Mouse (Mus musculus): ENCODE data around the gene Ipcef1.

Ipcef1 gene

DNA sequence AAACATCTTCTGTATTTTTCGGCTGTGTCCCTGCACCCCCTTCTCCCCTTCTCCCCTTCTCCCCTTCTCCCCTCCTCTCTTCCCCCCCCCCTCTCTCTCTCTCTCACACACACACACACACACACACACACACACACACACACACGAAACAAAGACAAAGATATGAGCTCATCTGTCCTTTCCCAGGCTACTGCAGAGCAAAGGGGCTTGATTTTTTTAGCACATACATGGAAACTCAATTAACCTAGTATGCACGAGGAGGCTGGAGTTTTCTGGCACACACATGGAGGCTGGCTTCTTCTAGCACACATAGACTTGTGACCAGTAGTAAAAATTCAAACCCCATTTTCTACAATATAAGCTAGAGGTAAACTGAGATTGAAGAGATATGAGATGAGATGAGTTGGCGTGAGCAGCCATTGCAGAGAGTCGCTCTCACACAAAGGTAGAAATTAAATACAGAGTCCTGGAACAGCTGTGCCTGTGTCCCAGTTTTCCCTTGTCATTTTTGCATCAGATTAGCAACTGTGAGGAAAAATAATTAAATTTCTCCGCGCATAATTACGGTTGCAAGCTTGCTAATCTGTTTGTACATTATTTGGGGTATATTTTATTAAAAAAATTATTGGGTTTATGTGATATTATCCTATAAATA lies 84.6 kb downstream of the Ipcef1 start:
- no peak for DNase-seq (ENCODE audit: low spot score)

DNA sequence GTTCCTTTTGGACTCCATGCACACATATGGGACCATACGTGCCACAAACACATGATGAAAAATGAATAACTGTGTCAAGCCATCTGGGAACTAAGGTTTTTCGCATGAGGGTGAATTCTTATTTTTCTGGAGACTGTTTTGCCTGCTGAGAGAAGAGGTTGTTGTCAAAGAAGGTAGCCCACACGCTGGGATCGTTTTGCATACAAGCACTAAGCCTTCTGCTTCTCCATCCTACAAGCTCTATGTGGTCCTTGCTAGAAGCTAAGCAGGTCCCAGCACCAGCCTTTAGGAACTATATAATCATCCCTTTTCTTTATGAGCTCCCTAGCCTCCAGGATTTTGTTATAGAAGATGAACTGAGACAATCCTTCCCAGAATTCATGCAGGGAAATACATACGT lies 93.5 kb downstream of the Ipcef1 start:
- no peak for DNase-seq (ENCODE audit: low spot score)

DNA sequence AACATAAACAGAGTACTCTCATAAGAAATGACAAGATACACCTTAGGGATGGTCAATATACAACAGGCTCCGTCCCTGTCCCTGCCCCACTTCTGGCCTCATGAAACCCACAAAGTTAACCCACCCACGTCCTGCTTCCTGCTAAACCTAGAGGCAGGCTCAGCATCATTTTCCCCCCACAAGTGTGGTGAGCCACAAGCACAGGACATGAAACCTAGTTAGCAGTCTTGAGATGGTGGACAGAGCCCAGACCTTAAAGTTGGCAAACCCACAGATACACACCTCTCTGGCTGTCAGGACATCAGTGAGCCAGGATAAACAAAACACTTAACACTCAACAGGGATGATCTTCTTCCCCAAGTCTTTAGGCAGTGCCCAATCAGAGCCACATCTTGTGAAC lies 95.9 kb downstream of the Ipcef1 start:
- DNase-seq (ENCODE audit: low spot score): no peak

DNA sequence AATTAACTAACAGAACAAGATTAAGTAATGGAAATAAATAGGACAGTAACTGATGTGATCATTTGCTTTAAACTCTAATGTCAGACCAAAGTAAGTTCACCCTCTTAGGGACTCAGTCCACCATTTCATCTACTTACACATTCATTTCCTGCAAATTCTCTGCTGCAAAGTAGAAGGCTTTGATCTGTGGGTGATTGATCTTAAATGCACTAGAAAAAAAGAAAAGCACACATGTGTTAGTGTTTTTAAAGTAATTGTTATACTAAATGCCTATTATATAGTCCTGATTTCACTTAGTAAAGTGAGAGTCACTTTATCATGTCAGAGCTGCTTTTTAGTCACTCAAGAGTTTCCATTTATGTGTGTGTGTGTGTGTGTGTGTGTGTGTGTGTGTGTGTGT lies 97.7 kb downstream of the Ipcef1 start:
- DNase-seq (ENCODE audit: low spot score): no peak

DNA sequence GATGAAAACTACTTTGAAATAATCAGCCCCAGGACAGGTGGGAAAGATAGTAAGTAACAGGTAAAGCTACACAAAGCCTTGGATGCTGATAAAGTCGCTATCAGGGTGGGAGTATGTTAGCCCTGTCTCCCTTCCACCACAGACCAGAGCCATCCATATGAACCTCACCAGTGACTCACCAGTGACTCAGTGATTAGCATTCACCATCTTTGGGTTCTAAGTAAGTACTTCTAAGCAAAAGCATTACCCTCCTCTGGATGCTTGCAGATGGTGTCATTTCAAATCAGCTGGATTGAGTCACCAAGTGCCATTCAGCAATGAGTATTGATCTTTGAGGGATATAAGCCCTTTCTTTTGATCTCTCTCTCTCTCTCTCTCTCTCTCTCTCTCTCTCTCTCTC lies 99.2 kb downstream of the Ipcef1 start:
- no peak for DNase-seq (ENCODE audit: low spot score)

DNA sequence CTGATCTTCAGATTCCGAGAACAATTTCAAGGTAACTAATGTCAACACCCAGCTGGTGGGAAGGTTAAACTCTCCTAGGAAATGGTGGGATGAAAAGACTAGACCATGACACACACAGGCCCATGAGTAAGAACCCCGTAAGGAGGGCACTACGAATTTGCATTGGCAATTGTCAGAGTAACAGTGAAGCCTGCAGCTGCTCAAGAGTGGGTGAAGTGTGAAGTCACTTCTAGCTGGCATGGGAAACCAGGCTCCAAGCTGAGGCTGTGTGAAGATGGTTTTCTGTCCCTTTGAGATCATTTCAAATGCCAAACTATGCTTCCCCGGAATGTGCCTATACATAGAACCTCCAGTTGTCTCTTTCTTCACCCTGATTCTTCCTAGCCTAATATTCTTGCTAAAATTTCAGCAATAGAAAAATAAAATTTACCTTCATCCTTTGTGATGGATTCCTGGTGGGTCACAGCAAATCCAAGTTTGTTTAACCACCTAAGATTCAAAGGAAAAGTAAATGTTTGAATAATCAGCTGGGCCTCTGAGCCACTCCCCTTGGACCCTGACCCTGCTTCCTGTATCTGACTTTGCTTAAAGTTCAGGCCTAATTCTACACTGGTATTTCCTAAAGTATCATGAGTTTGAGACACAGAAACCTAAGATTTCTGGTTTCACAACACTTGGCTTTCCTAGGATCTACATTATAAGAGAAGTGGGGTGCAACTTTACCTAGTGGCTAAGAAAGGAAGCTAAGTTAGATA lies 115.4 kb downstream of the Ipcef1 start:
- DNase-seq (ENCODE audit: low spot score): no peak

DNA sequence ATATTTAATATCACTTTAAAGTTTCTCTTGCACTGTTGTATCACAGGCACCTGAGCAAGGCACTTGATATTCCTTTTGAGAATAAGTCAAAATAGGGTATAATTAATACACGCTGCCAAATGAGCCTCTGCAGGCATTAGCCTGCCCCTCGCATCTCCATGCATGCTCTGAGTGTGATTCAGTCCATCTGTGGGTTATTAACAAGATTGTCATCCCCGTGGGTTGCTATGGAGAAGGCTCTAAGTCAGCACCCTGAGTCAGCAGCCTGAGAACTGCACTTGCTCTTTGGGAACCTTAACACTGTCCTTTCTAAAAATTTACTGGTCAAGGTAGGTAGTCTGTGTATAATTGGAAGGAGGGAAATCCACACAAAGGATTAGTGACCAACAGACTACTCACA lies 117.5 kb downstream of the Ipcef1 start:
- no peak for DNase-seq (ENCODE audit: low spot score)

DNA sequence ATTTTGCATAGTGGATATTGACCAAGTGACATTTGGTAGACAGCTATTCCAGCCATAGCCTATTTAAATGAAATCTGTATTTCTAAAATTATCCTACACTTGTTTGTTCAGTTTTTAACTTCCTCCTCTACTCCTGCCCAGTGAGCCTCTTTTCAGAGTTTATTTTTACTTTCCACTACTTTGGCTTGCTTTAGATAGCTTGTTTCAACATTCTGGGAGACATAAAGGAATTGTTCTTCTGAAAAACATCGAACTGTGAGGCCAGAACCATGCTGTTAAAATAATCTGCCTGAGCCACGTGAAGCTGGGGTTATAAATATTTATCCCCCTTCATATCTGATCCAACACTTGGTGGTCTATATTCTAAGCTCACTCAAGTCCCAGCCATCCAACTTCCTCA lies 121.4 kb downstream of the Ipcef1 start:
- DNase-seq (ENCODE audit: low spot score): no peak

DNA sequence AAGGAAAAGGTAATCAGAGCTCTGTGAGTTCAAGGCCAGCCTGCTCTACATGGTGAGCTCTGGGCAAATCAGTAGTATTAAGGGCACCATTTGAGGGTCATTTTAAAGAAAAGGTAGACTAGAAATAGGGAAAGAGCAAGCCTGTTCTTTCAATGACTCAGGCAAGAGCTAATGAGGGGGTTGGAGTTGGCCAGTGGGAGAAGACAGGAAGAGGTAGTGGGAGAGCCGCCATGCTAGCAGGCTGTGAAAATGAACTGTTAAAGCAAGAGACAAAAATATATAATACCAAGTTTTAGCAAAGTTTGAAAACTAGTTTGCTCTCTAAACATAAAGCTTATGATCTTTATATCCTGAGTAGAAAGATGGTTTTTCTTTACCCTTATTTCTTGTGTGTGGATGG lies 121.9 kb downstream of the Ipcef1 start:
- no peak for DNase-seq (ENCODE audit: low spot score)

DNA sequence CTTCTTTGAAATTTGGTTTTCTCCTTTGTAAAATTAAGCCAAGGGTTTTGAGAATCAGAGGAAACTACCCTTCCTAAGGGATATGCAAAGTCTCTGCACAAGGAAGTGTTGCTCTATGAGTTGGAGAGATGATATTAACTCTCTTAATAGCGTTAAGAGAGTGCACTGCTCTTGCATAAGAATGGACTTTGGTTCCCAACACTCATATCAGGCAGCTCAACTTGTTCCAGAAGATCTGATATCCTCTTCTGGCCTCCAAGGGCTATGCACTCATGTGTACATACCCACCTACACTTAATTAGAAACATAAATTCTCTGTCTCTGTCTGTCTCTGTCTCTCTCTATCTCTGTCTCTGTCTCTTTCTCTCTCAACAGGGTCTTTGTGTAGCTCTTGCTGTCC lies 123.4 kb downstream of the Ipcef1 start:
- no peak for DNase-seq (ENCODE audit: low spot score)

DNA sequence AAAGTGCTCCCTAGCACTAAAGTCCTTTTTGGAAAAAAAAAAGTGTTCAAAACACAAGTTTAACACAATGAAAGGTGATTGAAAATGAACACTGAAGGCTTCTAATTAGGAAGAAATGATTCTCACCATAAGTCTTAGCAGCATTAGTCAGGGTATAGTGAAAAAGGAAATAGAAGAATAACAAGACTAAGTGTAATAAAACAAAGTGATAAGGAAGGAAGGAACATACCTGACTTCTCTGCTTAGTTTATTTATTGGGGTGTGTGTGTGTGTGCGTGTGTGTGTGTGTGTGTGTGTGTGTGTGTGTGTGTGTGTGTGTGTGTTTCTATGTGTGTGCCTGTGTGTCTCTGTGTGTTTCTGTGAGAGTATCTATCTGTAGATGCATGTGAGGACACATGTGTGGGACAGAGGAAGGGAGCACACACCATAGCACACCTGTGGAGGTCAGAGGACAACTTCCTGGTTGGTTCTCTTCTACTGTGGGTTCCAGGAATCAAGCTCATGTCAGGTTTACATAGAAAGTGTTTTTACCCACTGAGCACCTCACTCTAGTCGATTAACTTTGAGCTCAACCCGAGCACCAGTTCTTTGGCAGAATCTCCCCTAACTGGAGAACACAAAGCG lies 124.6 kb downstream of the Ipcef1 start:
- DNase-seq (ENCODE audit: low spot score): no peak

DNA sequence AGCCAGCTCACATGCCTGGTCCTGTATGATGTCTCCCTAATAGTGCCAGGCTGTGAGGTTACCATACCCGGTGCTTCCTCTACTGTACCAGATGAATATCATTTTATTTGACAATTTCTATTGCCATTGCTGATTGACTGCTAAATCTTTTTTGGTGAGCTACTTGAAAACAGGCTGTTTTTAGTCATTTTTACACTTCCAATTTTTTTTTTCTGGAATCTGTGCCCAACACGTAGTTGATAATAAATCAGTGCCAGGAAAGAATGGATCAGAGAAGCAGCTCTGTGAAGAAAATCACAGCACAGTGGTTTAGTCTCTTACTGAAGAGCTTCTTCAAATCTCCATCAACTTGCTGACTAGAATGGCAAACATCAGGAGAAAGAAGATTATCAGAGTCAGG lies 125.6 kb downstream of the Ipcef1 start:
- no peak for DNase-seq (ENCODE audit: low spot score)

DNA sequence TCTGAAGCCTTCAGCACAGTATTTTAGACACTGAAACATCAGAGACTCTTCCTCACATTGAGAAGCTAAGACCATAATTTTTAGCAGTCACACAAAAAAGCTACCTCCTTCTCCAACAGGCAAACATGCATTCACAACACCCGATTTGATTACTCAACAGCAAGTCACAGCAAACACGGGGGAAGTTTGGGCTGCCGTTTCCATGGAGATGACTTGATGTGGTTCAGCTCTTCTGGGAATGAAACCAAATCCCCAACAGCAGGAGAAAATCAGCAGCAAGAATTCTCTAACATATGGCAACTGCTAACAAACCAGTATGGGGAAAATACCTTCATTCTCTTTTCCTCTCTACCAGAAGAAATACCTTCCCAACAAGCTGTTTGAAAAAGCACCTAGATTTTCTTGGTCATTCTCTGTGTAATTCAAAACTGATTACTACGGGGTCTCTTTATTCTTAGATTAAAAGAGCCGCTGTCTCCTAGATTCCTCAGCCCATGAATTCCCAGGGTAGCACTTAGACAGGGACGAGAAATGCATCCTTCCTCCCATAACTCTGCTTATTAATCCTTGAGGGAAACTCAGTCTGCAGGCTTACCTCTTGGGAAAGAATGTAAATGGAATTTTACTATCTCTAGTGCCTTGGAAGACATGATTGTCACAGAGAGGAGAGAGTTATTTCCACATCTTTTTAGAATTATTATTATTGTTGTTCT lies 135.6 kb downstream of the Ipcef1 start:
- no peak for DNase-seq (ENCODE audit: low spot score)

DNA sequence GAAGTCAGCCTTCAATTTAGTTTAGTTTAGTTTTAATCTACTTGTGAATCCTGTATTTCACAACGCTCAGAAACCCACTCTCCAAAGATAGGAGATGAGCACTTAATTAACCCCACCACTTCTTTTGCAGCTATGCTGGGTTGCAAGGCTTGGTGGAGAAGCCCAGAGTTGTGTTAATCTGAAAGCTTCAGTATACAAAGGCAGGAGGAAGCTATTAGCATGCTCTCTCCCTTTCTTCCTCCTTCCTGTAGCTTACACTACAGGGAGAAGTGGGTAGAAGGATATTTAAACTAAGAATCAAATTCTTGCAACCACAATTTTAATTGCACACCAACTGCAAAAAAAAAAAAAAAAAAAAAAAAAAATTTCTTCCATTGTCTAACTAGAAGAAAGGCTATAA lies 136.3 kb downstream of the Ipcef1 start:
- DNase-seq (ENCODE audit: low spot score): no peak

DNA sequence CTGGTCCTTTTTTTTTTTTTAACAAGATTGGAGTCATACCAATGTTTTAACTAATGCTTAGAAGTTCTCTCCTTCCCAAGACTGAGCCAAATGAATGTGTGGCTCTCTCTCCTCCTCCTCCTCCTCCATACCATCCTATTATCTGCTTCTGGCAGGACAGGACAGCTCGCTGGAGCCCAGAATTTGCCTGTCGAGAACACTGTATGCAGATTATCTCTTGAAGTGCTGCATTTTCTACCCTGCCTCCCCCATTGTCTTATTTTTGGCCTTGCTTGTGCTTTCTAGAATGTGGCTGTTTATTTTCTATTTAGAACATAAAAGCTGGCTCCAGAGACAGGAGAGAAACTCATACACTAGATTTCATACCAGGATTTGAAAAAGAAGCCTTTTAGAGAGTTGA lies 142.5 kb downstream of the Ipcef1 start:
- no peak for DNase-seq (ENCODE audit: low spot score)

DNA sequence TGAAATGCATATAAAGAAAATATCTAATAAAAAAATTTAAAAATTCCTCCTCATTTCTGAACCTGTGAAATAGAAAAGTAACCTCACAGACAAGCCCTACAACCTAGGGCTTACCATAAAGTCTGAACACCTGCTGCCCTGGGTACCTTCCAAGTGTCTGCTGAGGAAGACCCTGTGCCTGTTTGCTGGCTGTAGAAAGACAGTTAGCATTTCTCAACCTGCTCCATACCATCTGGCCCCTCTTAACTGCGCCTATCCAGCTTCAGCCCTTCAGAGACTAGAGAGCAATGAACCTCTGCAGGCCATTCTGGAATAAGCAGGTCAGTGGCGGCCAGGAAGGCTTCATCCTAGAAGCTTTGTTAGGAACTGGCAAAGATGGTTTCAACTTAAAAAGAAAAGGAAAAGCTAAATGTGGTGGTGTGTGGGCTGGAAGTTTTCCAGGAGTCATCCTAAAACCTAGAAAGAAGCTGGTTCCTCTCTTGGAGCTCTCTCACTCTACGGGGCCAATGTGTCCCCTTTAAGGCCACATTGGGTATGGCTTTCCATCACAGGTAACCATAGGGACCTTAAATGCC lies 150.4 kb downstream of the Ipcef1 start:
- DNase-seq (ENCODE audit: low spot score): no peak

DNA sequence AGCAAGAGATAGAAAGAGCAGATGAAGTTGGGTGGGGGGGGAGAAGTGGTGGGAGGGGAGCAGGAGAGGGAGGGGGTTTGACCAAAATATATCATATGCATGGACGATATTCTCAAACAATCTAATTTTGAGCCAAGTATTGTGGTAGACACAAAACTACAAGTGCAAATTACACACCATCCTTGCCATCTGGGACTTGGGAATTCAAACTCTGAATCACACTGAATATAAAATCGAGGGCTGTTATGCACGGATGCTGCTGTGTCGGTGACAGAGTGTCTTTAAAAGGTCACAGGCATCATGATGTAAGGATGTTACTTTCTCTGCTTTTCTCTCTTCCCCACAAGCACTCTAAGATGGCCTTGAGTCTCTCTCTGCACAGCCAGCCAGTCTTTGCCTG lies 152.2 kb downstream of the Ipcef1 start:
- DNase-seq (ENCODE audit: low spot score): no peak

DNA sequence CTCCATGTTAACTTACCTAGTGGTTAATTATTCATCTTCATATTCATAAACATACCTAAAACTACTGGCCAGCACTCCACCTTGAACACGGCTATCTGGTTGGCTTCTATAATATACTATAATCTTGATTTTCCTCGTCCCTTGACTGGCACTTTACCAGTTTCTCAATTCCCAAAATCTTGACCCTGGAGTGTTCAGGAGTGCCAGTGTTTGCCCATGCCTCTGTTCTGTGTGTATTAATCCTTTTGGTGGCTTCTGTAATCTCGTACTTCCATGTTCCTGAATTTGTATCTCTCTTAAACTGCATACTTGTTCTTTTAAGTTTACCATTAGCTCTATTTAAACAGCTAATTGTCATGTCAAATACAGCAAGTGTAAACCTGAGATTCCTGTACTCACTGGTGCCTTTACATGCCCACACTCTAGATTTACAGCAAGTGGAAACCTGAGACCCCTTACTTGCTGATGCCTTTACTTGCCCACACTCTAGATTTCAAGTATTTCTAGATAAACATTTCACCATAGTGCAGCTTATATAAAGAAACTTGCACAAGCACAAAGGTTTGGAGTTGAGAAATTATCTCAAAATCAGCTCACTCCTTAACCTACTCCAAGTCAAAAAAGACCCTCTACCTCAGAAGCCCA lies 155.5 kb downstream of the Ipcef1 start:
- no peak for DNase-seq (ENCODE audit: low spot score)

DNA sequence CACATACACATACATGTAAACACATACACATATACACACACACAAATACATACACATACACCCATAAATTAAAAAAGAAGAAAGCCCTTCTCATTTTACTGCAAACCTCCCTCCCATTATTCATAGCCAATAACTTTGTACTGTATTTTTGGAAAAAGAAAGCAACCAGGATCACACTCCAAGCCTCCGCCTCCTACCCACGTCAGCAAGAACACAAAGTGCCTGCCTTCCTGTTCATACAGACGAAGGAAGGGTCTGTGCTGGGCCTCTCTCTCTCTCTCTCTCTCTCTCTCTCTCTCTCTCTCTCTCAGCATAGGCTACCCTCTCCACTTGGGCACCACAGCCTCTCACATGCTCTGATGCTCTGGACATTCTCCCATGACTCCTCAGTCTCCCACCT lies 156.5 kb downstream of the Ipcef1 start:
- no peak for DNase-seq (ENCODE audit: low spot score)

DNA sequence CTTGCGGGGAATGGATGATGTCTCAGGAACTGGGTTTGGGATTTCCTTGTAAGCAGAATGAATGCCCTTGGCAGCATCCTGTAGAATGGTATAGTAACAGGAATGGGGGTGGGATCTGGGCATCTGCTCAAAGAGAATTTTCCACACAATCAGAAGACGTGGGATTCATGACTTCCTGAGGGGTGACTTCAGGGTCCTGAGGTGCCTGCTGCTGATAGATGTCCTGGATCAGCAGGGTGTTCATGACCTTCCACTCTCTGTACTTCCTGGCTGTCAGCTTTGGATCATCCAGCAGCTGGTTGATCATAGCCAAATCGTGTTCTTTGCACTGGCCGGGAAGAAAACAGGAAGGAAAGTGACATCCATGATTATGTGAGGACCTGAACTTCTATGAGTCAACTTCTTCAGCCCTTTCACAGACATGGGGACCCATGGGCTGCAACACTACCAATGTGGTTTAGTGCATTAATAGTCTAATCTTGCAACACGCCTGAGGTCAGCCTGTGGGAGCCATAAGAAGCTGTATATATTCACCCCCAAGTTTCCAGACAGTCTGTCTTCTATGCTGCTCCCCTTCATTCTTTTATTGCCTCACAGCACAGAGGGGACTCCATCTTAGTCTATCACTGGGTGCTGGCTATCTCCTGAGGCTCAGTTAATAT lies 161.8 kb downstream of the Ipcef1 start:
- DNase-seq (ENCODE audit: low spot score): no peak

DNA sequence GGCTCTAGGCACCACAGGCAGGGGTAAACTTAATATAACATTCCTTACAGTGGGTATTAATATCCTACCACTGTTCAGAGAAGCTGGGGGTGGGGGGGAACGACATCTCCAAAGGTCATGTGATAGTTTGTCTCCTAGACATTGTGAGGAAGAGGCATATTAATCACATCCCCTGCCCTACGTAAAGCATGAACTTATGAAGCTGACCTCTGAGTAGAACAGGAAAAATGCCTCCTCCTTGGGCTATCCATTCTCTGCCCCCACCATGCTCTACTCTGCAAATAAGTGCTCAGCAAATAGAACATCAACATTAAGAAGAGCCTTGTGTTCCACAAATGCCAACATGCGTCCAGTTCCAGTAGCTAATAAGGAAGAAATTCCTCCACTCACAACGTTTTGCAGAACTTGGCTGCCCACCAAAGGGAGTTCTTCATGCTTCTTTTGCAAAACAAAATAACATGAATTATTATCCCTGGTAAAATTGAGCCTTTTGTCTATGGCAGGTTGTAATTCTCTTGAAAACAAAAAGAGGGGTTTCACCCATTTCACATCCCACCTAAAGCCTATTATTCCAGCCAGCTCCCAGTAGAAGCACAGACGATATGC lies 162.5 kb downstream of the Ipcef1 start:
- DNase-seq (ENCODE audit: low spot score): no peak
